Mouse (Mus musculus) heart, adult 11 months (tissue): ENCODE measurements around the gene Dmap1.

ENCODE experiments used
- DNase-seq: peaks from one replicate; pipeline ENCODE4 v3.0.0; 2022

The Dmap1 gene

DNA sequence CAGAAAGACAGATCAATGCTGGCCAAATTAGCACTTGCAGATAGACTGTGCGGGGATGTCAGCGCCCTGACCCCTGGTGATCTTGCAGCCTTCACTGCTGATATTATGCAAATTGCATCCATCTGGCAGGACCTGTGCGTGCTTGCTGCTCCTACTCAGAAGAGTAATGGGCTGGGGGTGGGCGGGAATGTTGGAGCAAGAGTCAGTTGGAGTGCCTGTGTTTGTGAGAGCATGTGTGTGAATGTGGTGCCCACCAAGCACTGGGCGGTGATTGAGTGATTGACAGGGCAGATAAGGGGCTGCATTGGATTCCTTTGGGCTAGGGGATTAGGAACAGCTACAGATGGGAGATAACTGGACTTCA is 26.6 kb downstream of the Dmap1 start:
- DNase-seq: no peak

DNA sequence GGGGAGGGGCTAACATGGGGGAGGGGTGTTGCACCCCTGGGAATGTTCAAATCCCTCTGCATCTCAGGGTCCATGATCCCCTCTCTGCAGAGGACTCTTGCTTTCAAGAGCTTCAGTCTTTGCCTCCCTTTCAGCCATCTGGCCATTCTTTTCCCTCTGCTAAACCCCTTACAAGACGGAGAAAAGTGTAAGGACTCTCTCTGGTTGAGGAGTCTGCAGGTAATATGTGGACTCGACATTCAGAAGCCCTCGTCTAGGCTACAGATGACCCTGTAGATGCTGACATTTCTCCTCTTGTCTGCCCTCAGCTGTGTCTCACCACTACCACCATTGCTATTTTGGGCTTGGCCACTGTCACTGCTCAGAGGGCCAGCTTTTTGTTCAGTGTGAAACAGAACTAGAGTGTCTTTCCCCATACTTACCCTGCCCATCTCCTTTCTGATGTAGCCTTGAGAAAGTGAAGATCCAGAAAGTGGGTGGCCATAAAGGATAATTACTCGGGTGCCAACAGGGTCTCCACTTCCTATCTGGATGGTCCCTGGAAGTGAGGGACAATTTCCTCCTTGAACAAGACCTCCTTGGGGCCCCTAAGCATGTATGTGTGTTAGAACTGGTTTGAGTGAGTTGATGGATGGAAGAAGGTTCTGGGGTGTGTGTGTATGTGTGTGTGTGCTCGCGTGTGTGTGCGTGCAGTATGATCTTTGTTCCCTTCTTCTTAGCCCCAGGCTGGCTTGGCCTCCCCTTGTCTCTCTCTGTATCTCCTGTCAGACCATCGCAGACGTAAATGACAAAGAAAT is 27.2 kb downstream of the Dmap1 start:
- DNase-seq: no peak

DNA sequence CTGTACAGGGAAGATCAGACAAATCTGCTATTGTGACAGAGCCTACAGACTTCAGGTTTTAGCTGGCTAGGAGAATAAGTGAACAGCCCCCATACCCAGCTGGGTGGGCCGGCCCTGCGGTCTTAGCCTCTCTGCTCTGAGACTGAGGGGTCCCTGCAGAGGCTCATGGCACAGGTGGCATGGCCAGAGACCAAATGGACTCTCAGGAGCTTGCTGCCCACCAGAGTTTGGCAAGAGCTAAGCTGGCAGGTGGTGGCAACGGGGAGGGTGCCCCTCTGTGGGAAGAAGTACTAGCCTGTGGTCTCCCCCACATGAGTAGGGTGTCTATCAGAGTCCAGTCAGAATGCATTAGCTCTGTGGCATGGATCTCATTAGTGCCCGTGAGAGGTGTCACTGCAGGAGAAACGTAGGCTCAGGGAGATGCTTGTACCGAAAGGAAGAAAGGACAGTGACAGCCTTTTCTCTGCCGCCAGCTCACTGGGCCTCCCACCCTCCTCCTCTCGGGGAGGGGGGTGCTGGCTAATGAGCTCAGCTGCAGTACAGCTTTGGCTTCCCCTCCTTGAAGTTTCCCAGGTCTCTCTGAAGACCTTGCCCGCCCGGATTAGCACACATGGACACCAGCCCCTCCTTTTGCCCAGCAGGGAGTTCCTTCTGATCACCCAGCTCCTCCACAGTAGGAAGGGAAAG is 27.9 kb downstream of the Dmap1 start:
- no peak for DNase-seq

DNA sequence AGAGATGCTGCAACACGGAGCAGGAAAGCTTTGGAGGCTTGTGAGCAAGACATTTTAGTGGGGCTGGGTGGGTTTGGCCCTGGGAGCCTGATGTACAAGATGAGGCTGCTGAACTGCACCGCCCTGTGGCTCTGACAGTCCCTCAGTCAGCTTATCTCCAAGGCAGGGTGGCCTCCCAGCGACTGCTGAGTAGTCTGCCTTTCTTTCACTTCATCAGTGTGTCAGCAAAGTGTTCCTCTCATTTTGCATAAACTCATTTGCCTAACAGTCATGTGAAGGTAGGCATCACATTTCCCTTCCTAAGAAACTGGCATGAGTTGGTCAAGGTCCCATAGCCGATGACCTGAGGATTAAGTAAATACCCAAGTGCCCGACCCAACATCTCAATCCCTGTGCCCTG is 29.3 kb downstream of the Dmap1 start:
- no peak for DNase-seq

DNA sequence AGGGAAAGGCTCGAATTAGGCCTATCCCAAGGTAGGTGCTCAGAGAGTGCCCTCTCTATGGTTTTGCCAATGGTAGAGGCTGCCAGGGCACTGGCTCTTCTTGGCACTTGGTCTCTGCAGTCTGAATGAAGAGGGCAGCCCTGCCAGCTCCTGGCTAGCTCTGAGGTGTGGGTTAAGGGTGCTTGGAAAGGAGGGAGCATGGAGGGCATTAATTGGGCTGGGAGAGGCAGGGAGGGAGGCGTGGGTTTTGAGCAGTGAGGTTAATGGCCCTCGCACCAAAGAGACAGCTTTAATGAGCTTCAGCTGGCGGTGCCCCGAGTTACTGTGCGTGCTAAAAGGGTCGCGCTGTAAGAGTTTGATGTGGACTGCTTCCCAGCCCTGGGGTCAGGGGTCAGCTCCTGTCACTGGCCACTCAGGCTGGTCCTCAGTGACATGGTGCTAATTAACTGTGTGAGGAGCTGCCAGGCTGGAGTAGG is 30.4 kb downstream of the Dmap1 start:
- peak; percentile 95 for DNase-seq

DNA sequence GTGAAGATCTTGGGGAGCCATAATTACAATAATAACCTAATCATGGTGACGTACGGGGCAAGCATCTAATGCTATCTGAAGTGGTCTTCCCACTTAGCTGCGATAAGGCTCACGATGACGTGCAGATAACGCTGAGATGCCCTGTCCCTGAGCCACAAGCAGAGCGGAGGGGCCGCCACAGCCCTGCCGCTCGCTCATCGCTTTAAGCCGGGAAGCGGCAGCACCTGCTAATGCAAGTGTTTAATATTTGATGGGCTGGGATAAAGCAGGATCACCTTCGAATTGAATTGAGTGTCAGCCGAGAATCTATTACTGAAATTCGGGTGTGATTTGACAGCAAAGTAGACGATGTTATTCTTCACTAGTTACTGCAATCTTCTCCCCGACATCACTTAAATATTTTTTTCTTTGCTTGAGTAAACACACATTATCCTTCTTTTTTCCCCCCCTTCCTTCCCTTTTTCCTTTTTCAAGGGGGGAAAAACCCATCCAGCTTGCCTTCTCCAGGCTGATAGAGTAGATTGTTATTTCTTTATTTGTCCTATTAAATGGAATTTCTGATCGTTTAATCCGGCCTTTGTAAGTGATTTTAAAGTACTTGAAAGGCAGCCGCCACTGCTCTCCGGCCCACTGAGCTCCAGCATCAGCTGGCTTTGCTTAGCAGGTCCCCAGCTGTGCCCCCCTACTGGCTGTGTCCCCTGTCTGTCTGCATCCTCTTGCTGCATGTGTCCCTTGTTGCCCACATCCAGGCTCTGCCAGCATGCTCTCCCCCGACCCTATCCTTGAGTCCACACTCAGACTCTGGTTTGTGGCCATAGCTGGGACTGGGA is 34.9 kb downstream of the Dmap1 start:
- no peak for DNase-seq

DNA sequence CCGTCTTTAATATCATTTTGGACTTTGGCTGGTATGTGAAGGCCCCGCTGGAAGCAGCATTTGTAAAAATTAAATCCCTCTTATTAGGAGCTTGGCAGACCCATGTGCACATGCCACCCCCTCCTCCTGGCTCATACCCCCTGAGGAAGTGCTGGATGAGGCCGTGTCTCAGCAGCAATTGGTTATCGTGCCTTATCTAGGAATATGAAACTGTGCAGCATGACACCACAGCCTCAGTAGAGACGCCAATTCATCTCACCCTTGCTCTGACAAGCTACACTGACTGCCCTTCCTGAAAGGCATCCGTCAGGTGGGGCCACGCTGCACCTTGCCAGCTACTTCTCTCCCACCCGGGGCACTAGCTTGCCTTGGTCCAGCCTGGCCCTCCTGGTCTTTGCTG is 35.6 kb downstream of the Dmap1 start:
- DNase-seq: peak; percentile 82

DNA sequence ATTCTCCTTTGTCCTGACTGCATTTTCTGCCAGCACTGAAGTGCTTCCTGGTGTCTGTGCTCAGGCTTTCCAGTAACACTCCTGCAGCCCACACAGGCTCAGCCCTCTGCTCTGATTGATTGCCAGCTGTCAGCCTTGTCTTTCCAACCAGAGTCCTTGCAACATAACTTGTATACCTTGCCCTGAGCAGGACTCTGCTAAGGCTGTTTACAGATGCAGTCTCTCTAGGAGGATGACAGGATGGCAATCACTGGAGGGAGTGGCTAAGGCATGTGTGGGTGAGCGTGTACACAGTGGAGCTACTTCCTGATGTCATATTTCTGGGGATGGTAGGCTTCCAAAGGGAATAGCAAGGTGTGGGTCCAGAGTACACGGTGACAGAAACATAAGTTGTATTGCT is 36.2 kb downstream of the Dmap1 start:
- DNase-seq: peak; percentile 86

DNA sequence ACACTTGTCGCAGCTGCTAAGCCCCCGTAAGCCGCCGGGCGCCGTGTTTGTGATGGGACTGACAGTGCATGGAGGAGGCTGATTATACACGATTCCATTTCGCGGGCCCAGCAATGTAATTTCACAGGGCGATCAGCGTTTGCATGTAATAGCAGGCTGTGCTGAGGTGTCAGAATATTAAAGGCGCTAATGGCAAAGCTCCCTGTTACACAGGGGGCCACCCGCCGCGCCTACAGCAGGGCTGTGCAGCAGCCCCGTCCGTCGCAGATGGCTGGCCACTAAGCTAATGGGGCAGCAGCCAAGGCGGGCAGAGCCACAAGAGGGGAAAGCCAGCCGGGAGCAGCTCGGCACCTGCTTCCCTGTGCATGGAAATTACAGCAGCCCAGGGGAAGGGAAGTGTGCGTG is 37.0 kb downstream of the Dmap1 start:
- DNase-seq: peak; percentile 87

DNA sequence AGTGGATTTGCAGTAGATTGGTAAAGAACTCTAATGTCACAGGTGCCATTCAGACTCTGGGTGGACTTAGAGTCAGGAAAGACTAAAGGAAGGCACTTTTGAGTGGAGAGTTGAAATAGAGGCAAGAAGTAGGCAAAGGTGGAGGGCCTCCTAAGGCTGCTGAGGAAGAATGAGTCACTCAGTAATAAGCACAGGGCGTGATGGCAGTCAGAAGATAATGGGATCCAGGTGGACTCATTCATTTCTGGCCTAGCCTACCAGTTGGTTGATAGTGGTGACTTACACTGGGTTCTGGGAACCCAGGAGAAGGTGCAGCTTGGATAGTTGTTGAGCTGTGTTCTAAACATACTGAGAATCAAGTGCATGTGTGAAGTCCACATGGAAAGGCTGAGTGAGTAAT is 40.3 kb downstream of the Dmap1 start:
- no peak for DNase-seq

DNA sequence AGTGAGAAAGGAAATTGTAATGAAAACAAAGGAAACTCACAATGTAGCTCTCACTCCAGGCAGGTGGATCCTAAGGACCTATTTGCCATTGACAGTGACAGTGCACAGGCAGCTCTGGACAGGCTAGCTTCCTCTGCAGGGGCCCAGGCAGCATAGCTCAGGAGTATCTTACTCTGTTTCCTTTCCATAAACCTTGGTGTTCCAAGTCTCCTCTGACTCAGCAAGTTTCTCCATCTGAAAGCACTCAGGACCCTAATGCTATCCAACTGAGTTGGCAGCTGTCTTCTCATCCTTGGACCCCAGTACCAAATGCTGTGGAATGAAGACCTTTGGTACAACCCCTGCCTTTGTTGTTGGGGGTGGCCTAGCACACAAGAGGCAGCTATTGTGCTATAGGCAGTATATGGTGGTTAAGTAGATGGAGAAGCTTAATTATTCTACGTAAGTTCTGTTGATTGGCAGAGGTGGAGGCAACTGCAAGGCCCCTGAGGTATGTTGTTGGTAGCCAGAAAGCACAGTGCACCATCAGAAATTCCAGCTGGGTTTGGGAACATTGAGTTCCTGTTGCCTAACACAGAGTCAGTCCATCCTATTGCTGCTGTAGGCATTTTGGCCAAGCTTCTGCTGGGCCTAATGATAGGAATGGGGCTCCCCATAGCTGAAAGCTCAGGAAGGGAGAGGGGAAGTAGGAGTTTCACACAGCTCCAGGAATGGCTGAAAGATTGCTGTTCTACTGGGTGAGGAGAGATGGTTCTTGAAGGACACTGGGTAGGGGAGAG is 41.0 kb downstream of the Dmap1 start:
- peak; percentile 98 for DNase-seq

DNA sequence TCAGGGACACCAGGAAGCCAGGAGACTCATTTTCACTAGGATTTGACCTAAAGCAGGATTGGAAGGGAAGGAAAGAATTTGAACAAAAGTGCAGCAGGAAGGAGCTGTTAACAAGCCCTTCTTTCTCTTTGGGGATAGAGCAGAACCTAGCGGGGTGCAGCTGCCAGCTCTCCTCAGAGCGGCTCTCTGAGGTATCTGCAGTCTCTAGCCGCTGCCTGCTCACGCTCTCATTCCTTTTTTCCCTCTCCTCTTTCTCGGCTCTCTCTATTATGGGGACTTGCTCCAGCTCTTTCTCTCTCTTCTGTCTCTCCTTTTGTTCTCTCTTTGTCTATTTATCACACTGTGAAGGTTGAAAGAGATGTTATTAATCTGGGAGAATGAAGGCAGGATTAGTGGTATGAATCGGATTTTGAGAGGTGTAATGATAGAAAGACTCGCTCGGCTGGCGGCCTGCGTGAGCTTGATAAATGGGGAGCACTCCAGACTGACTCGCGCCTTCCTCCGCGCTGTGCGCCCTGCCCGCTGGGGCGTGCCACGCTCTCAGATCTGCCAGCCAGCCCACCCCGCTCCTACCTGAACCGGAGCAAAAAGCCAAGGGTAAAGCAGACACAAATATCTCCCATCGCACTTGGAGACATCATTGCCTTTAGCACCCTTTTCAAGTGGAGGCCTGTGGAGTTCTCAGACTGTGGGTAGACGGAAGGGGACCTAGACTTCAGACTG is 45.0 kb downstream of the Dmap1 start:
- DNase-seq: no peak

DNA sequence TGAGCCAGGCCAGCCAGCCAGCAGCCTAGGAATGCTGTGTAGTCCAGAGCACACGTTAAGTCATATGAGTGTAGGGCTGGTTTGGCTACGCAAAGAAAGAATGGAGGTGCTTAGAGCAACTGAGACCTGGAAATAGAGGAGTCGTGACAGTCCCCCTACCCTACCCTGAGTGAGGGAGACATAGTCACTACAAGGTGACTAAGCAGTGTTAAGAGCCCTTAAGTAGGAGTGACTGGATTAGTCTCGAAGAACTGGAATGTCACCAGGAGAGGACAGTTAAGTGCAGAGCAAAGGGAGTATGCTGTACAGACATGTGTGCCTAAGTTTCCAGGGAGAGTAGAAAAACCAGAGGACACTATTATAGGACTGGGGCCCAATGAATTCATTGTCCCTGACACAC is 45.9 kb downstream of the Dmap1 start:
- no peak for DNase-seq

DNA sequence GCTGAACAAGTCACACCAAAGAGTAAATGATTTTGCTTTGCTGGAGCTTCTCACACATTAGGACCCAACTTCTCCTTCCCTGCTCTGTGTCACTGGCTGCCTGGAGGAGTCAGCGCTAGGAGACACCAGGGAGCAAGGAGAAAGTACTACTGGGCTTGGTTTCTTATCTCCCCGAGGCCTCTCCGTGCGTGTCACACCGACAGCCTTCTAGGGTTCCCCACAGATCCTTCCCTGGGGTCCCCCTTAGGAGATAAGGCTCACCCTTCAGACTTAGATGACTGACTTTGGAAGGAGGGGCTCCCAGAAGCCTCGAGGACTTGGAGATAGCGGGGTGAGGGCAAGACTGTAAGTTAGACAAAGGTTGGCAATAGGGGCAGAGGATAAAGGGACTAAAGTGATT is 47.4 kb downstream of the Dmap1 start:
- DNase-seq: no peak

DNA sequence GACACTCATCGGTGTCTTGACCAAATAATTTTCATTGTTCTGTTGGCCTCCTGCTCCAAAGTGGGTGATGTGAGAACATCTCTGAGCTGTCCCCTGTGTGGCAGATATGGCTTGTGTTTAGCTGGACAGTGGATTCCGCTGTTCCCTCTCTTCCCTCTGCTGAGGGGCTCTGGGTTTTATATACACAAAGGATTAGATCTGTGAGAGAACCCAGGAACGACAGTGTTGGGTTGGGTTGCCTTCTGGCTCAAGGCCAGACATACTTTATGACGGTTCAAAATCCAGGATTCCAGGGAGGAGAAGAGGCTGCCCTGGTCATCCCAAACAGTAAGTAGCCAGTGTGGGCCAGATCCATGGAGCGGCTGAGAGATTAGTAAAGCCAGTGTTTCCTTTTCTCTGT is 48.5 kb downstream of the Dmap1 start:
- peak; percentile 79 for DNase-seq

DNA sequence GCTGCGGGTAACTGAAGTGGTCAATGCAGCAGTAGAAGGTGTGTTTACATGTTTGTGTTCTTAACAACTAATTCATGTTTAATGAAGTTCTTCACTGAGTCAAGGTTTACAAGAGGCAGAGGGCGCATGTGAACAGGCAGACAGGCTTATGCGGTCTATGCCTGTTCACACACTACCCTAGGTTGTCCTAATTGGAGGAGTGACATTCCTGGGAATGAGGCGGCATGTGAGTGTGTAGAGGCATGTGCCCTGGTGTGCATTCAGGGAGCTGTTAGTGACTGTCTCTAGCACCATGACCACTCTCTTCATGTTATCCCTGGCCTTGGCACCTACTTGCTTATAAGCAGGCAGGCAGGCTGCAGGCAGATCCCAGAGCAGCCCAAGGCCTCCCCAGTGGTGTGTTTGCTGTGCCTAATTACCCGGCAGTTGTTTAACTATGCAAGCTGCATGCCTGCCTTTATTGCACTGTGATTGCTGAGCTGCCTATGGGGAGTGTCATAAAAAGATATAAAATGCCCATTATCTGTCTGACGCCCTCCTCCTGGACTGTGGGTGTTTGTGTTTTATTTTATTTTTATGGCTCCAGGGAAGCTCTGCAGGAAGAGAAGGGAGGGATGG is 51.9 kb downstream of the Dmap1 start:
- DNase-seq: no peak

DNA sequence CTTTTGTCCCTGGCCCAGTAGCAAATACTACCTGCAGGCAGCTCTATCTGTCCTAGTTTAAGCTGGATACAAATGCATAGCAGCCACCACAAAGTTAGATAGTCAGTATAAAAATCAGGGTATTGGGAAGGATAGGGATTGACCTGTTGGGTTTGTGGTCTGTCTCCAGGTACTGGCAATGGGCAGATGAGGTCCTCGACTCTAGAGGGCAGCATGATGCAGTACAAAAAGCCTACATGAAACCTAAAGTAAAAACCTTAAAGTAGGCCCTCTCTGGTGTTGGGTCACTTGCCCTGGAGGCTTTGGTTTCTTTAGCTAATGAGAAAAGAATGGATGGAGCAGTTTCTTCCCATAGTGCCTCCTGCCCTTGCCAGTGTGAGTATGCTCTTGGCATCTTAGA is 53.6 kb downstream of the Dmap1 start:
- DNase-seq: no peak
